Mouse (Mus musculus) forebrain, embryonic 11.5 days (tissue): Measurements from ENCODE around the gene Gba. TPM values are rescaled to one million over a fixed set of nuclear protein-coding genes. Genes with fewer than 3 reads are reported as not detected.

ENCODE experiments used
- ATAC-seq: fragments of 200-750 bp; cut with Nextera tagmentation; replicated peaks from 2 replicates; pipeline ENCODE4 v1.8.0; 2017; ENCODE audit warnings: moderate TSS enrichment; ENCODE audit not compliant: low FRiP score
- DNase-seq: peaks from one replicate; pipeline ENCODE4 v3.0.0-alpha.2; 2017; ENCODE audit warnings: low spot score
- H3K27ac ChIP-seq: fragments of 300-500 bp; sonication (generic); 2 replicates; pipeline ENCODE4 v1.5.1; 2014; ENCODE audit warnings: low read depth, low read length
- H3K27me3 ChIP-seq: fragments of 300-500 bp; sonication (generic); 2 replicates; pipeline ENCODE4 v1.6.1; 2014; ENCODE audit warnings: mild to moderate bottlenecking, low read length, mixed read lengths; ENCODE audit not compliant: control insufficient read depth, insufficient read depth
- H3K36me3 ChIP-seq: fragments of 300-500 bp; sonication (generic); 2 replicates; pipeline ENCODE4 v1.6.1; 2014; ENCODE audit warnings: mild to moderate bottlenecking, low read length, moderate library complexity, mixed read lengths; ENCODE audit not compliant: control insufficient read depth, insufficient read depth
- H3K4me1 ChIP-seq: fragments of 300-500 bp; sonication (generic); replicated peaks from 2 replicates; pipeline ENCODE4 v1.6.1; 2014; ENCODE audit warnings: low read length, mixed read lengths; ENCODE audit not compliant: control insufficient read depth, insufficient read depth
- H3K4me2 ChIP-seq: fragments of 300-500 bp; sonication (generic); 2 replicates; pipeline ENCODE4 v1.6.1; 2014; ENCODE audit warnings: low read depth, mild to moderate bottlenecking, low read length, moderate library complexity, mixed read lengths; ENCODE audit not compliant: severe bottlenecking
- H3K4me3 ChIP-seq: fragments of 300-500 bp; sonication (generic); 2 replicates; pipeline ENCODE4 v1.5.1; 2014; ENCODE audit warnings: low read depth, low read length
- H3K9ac ChIP-seq: fragments of 300-500 bp; sonication (generic); 2 replicates; pipeline ENCODE4 v1.6.1; 2014; ENCODE audit warnings: low read length
- H3K9me3 ChIP-seq: fragments of 300-500 bp; sonication (generic); 2 replicates; pipeline ENCODE4 v1.6.1; 2016; ENCODE audit warnings: low read length, mixed read lengths; ENCODE audit not compliant: control insufficient read depth
- whole genome bisulfite sequencing: fragments of 180-500 bp; shearing (Covaris S2); extraction: QIAGEN DNeasy Blood & Tissue Kit; methylation state at CpG from one replicate; pipeline ENCODE4 v1.1.7; 2014; 5-methylcytosine and 5-hydroxymethylcytosine counted together
- polyA plus RNA-seq: library from polyadenylated mRNA; unstranded; fragments of >200 nt; fragmentation: Nextera tagmentation; extraction: Ambion mirVana; gene quantifications from 2 replicates; pipeline ENCODE4 v1.2.1, GENCODE M21; 2014

Gene Gba
- polyA plus RNA-seq, 1 experiment from 2014 or later, result 32.4 TPM

DNA sequence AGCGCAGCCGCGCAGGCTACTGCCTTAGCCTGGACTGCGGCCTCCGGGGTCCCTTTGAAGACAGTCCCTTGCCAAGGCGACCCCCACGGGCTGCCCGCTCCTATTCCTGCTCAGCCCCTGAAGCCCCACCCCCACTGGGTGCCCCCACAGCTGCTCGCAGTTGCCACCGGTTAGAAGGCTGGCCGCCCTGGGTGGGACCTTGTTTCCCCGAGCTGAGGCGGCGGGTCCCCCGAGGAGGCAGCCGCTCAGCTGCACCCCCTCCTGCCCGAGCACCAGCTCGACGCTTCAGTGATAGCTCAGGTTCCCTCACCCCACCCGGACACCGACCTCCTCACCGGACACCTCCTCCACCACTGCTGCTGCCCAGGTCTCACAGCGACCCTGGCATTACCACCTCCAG lies 15.5 kb upstream of the Gba start:
- ATAC-seq, result no peak

DNA sequence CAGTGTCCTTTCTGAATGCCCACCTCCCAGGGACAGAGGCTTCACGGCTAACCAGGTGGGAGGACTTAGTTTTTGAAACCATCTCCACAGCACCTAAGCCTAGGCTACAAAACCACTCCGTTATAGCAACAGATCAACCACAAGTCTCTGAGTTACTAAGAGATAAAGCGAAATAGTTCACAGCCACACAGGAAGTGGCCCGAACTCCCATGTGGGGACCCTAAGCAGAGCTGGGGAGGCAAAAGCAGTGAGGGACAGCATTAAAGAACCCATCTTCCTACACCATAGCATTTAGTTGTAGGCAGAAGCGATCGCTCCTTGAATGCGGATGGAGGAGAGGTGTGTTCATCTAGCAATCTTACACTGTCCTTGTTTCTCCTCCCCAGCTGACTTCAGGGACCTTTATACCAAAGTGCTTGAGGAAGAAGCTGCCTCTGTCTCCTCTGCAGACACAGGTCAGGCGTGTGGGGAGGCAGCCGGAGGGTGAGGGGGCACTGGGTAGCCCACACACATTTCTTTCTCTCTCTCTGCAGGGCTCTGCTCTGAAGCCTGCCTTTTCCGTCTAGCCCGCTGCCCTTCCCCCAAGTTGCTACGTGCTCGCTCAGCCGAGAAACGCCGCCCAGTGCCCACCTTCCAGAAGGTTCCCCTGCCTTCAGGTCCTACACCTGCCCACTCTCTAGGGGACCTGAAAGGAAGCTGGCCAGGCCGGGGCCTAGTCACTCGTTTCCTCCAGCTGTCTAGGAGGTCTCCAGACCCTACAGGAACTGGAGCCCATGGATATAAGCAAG lies 14.8 kb upstream of the Gba start:
- no peak overlapping the region for H3K4me2 ChIP-seq
- no peak overlapping the region for H3K4me3 ChIP-seq
- no peaks in the 10 kb centered on the region for H3K27me3 ChIP-seq
- H3K9me3 ChIP-seq, result no peaks in the 10 kb centered on the region
- H3K9ac ChIP-seq, result peak overlapping the region; percentile 27; the same call in 1 of the 2 replicates
- 56% methylated on average over 18 of the region's 18 CpGs for WGBS
- no peak overlapping the region for H3K27ac ChIP-seq
- no peak for DNase-seq
- no peak for ATAC-seq
- no peaks in the 10 kb centered on the region for H3K36me3 ChIP-seq
- H3K4me1 ChIP-seq, result peaks cover 23% of the 10 kb centered on the region

More for the DNA sequence above, 15.5 kb upstream of the Gba start:
- no peaks in the 10 kb centered on the region for H3K36me3 ChIP-seq
- no peak overlapping the region for H3K27ac ChIP-seq
- DNase-seq, result no peak
- no peak overlapping the region for H3K4me3 ChIP-seq
- no peaks in the 10 kb centered on the region for H3K27me3 ChIP-seq
- H3K9me3 ChIP-seq, result no peaks in the 10 kb centered on the region
- H3K9ac ChIP-seq, result no peak overlapping the region
- peaks cover 23% of the 10 kb centered on the region for H3K4me1 ChIP-seq
- 31% methylated on average over 23 of the region's 23 CpGs for WGBS
- H3K4me2 ChIP-seq, result 0 out of 2 replicates have a peak overlapping the region, but pooled peaks have one; percentile 16

DNA sequence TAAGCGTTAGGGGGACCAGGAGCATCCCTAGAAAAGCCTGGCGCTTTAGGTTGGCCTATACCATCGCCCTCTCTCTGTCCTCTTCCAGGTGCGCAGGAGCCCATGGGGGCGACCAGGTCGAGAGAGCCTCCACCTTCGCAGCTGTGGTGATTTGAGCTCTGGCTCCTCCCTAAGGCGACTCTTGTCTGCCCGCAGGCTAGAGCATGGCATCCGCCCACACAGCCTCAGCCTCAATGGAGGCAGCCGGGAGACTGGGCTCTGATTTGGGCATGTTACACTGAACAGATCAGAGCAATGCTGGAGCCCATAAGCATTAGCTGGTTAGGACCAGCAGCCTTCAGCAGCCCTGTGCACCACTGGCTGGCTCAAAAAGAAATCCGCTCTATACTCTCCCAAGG lies 14.3 kb upstream of the Gba start:
- Histone ChIP-seq H3K4me1 (peaks cover 21% of the 10 kb centered on the region), H3K36me3 (no peaks in the 10 kb centered on the region), H3K9ac (no peak overlapping the region), H3K4me3 (no peak overlapping the region), H3K9me3 (no peaks in the 10 kb centered on the region), H3K4me2 (no peak overlapping the region), H3K27ac (no peak overlapping the region), H3K27me3 (no peaks in the 10 kb centered on the region)
- ATAC-seq (no peak), DNase-seq (no peak)
- 63% methylated on average over 12 of the region's 12 CpGs for WGBS

DNA sequence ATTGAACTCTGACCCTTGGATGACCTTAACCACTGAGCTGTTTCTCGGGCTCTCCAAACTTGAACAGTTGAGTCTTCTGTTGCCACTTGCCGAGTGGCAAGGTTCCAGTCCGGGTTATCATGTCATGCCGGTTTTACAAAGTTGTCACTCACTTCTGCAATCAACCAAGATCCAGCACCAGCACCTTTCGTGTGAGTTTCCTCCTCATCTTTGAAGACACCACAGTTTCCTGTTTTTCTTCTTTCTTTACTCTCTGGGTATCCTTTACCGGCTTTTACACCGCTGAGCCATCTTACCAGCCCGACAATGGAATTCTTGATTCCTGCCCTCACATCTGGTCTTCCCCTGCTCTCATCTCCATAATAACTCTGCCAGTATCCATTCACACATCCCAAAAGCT lies 12.3 kb upstream of the Gba start:
- peaks cover 11% of the 10 kb centered on the region for H3K4me1 ChIP-seq
- H3K4me3 ChIP-seq, result no peak overlapping the region
- WGBS, result 90% methylated on average over 8 of the region's 8 CpGs
- no peak for DNase-seq
- no peak overlapping the region for H3K27ac ChIP-seq
- H3K9me3 ChIP-seq, result no peaks in the 10 kb centered on the region
- H3K27me3 ChIP-seq, result no peaks in the 10 kb centered on the region
- no peak for ATAC-seq
- no peak overlapping the region for H3K9ac ChIP-seq
- H3K36me3 ChIP-seq, result no peaks in the 10 kb centered on the region
- H3K4me2 ChIP-seq, result no peak overlapping the region

DNA sequence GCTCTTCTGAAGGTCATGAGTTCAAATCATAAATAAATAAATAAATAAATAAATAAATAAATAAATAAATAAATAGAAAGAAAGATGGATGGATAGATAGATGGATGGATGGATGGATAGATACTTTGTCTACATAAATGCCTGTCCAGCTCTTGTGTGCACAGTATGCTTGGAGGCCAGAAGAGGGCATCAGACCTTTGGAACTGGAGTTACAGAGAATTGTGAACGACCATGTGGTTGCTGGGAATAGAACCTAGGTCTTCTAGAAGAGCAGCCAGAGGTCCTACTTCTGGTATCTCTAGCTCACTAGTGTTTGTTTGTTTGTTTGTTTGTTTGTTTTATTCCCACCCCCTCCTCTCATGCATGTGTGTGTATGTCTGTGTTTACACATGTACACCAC lies 9.4 kb upstream of the Gba start:
- WGBS, result 81% methylated on average over 1 of the region's 1 CpGs
- DNase-seq (no peak), ATAC-seq (no peak)
- no peak overlapping the region for H3K4me2 ChIP-seq
- H3K27ac ChIP-seq, result no peak overlapping the region
- H3K36me3 ChIP-seq, result no peaks in the 10 kb centered on the region
- H3K4me3 ChIP-seq, result no peak overlapping the region
- H3K9ac ChIP-seq, result no peak overlapping the region
- H3K27me3 ChIP-seq, result no peaks in the 10 kb centered on the region
- H3K4me1 ChIP-seq, result peaks cover 2% of the 10 kb centered on the region
- H3K9me3 ChIP-seq, result no peaks in the 10 kb centered on the region

DNA sequence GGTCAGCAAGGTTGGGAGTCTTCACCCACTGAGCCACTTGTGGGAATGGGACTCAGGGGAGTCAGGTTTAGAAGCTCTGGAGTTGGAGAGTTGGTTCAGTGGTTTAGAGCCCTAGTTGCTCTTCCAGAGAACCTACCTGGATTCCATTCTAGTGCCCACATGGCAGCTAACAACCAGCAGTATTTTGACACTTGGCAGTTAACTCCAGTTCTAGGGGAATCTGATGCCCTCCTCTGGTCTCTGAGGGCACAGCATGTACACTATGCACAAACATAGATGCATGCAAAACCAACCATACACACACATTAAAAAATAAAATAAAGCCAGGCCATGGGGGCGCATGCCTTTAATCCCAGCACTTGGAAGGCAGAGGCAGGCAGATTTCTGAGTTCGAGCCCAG lies 8.9 kb upstream of the Gba start:
- no peak overlapping the region for H3K4me3 ChIP-seq
- peaks cover 2% of the 10 kb centered on the region for H3K4me1 ChIP-seq
- H3K9ac ChIP-seq, result no peak overlapping the region
- no peak for DNase-seq
- no peak for ATAC-seq
- H3K27ac ChIP-seq, result no peak overlapping the region
- H3K9me3 ChIP-seq, result no peaks in the 10 kb centered on the region
- no peaks in the 10 kb centered on the region for H3K36me3 ChIP-seq
- 84% methylated on average over 2 of the region's 2 CpGs for WGBS
- no peaks in the 10 kb centered on the region for H3K27me3 ChIP-seq
- H3K4me2 ChIP-seq, result no peak overlapping the region

DNA sequence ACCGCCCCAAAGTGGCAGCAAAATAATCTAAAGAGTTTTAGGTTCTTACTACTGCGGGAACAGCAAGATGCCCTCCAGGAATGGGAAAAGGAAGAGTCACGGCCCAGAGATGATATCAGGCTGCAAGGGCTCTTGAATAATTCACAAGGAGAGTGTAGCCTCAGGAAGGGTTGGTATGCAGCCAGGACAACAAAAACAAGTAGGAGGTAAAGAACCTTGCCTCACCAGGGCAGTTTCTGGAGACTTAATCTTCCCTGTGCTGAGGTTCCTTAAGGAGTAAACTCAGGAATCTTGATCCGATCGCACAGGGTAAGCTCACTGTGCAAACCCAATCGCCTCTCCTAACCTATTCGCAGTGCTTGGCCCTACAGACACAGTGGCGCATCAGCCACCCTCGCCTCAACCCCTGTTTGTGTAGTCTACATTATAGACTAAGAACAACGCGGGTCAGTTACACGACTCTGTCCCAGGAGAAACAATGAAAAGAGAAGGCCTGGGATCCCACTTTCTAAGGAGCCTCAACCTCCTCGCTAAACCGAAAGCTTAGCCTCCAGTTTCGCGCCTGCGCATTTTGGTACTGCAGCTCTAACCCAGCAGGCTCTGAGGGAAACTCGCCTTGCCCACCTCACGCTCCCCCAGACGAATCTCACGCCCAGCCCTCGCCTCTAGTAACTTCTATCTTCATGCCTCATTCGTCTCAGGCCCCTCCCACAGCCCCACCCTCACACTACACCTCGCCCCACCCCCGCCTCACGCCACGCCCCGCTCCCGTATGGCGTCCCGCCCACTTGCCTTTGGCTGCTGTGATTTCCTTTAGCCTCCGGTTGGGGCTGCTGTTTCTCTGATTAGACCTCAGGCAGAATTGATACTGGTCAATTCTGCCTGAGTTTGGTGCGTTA lies 6.5 kb upstream of the Gba start:
- DNase-seq, result peak; percentile 97
- H3K4me1 ChIP-seq, result peaks cover 2% of the 10 kb centered on the region
- H3K4me2 ChIP-seq, result peak overlapping the region; percentile 58
- WGBS, result 8% methylated on average over 33 of the region's 33 CpGs
- H3K27me3 ChIP-seq, result no peaks in the 10 kb centered on the region
- H3K27ac ChIP-seq, result peak overlapping the region; percentile 65; the same call in 1 of the 2 replicates
- peak overlapping the region; percentile 29 for H3K4me3 ChIP-seq
- H3K9ac ChIP-seq, result peak overlapping the region; percentile 61
- no peaks in the 10 kb centered on the region for H3K9me3 ChIP-seq
- ATAC-seq, result peak; percentile 96
- H3K36me3 ChIP-seq, result no peaks in the 10 kb centered on the region

DNA sequence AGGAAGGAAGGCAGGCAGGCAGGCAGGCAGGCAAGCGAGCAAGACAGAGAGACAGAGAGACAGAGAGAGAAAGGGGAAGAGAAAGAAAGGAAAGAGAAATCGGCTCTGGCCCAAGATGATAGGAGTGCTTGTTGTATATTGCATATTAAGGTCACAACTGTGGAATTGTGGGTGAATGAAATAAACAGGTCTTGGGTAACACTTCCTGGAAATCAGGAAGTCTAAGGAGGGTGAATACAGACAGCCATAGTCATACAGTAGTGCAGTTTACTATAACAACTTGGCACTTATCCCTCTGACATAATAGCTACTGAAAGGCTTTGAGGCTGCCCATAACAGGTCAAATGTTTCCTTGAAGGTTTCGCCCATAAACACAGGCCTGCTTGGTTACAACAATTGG lies 2.9 kb upstream of the Gba start:
- Histone ChIP-seq H3K9ac (no peak overlapping the region), H3K27ac (no peak overlapping the region), H3K4me2 (no peak overlapping the region), H3K4me3 (no peak overlapping the region), H3K4me1 (peaks cover 6% of the 10 kb centered on the region), H3K27me3 (no peaks in the 10 kb centered on the region), H3K36me3 (no peaks in the 10 kb centered on the region), H3K9me3 (no peaks in the 10 kb centered on the region)
- WGBS, result 86% methylated on average over 3 of the region's 3 CpGs
- DNase-seq (no peak), ATAC-seq (no peak)
